Comparison of ENCODE assay signal across 9 mouse cellular contexts in the genomic region with DNA sequence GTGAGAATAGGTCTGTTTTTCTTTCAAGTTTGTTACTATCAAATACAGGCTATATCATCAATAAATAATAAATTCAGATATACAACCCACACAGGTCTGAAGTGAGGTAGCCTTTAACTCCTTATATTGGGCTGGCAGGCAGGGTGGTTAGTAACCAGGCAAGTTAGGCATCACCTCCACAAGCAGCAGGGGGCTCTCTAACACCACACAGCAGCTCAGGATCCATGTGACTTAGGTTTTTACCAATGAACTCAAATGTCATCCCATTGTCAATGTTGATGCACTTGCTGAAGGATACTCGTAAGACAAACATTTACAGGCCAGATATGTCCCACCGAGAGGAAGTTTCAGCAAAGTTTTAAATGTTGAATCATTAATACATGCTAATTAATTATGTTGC. TPM values are rescaled to one million over a fixed set of nuclear protein-coding genes. Genes with fewer than 3 reads are reported as not detected.
A peak's percentile ranks its signal among the peaks of the same experiment; 100 is the strongest.
DNase-seq lines count a peak whose midpoint lies in the region; ATAC-seq and TF ChIP-seq lines count a peak whose summit lies in the region.
"Had no signal": no experiment of that assay in that cellular context is flagged by ENCODE, and none has a peak within 500 bp of the region (broad histone marks: within the 10 kb centered on the region; RNA-seq: fewer than 3 reads in every experiment).

No protein-coding gene starts in this region.

- no peak for TF ChIP-seq POLR2A in bone marrow macrophage, adult 2 months (IDR thresholded peaks at IDR 0.05; ENCODE audit: borderline replicate concordance, low read depth, low read length)
- TF ChIP-seq POLR2A in lung, adult 2 months (IDR thresholded peaks at IDR 0.05; ENCODE audit: borderline replicate concordance, extremely low read depth, low read depth, low read length): no peak

- no peaks in the 10 kb centered on the region for H3K9me3 ChIP-seq in forebrain, embryonic 11.5 days (ENCODE audit: control insufficient read depth, low read length)
- H3K9me3 ChIP-seq in midbrain, embryonic 13.5 days: no peaks in the 10 kb centered on the region
- H3K9me3 ChIP-seq: heart, embryonic 15.5 days had no signal

- H3K4me1 ChIP-seq in bone marrow macrophage, adult 2 months (ENCODE audit: control insufficient read depth, insufficient read depth, low read length): peaks cover 5% of the 10 kb centered on the region
- H3K4me1 ChIP-seq in lung, adult 2 months (ENCODE audit: control insufficient read depth, insufficient read depth, low read length): peaks cover 6% of the 10 kb centered on the region
- H3K4me1 ChIP-seq in forebrain, embryonic 11.5 days (replicated peaks; ENCODE audit: control insufficient read depth, insufficient read depth, low read length): no peaks in the 10 kb centered on the region
- H3K4me1 ChIP-seq in midbrain, embryonic 13.5 days (replicated peaks): peaks cover 11% of the 10 kb centered on the region

- intact Hi-C loops in heart, postnatal 14 days (cut with DNase I): loop anchor here (2.0 to 5.0 kb wide), 2 partner anchors 160 to 187 kb away; a partner anchor contains a TSS

- H3K4me3 ChIP-seq in bone marrow macrophage, adult 2 months (ENCODE audit: insufficient read depth, low read length): no peak overlapping the region
- H3K4me3 ChIP-seq in lung, adult 2 months (replicated peaks; ENCODE audit: extremely low read depth, low read depth, low read length): no peak overlapping the region
- no peak overlapping the region for H3K4me3 ChIP-seq in forebrain, embryonic 11.5 days (ENCODE audit: low read depth, low read length)
- no peak overlapping the region for H3K4me3 ChIP-seq in midbrain, embryonic 13.5 days (replicated peaks)
- H3K4me3 ChIP-seq: heart, embryonic 15.5 days had no signal

- 50% methylated on average over 2 of the region's 2 CpGs for WGBS in lung, adult 2 months
- 86% methylated on average over 2 of the region's 2 CpGs for WGBS in forebrain, embryonic 11.5 days
- WGBS in midbrain, embryonic 13.5 days: 84% methylated on average over 2 of the region's 2 CpGs

- peak; percentile 20; the same call in 1 of the 2 replicates for TF ChIP-seq CTCF in bone marrow macrophage, adult 2 months (IDR thresholded peaks at IDR 0.05; ENCODE audit: low read depth, low read length)
- peak; percentile 88 for TF ChIP-seq CTCF in lung, adult 2 months (IDR thresholded peaks at IDR 0.05; ENCODE audit: insufficient read depth, low read length)

- H3K27me3 ChIP-seq in forebrain, embryonic 11.5 days (ENCODE audit: control insufficient read depth, insufficient read depth, low read length): no peaks in the 10 kb centered on the region
- H3K27me3 ChIP-seq in midbrain, embryonic 13.5 days: no peaks in the 10 kb centered on the region
- H3K27me3 ChIP-seq: heart, embryonic 15.5 days had no signal

- no peak overlapping the region for H3K4me2 ChIP-seq in forebrain, embryonic 11.5 days (ENCODE audit: low read depth, low read length, severe bottlenecking)
- H3K4me2 ChIP-seq in midbrain, embryonic 13.5 days (replicated peaks): no peak overlapping the region
- H3K4me2 ChIP-seq: heart, embryonic 15.5 days had no signal

- H3K9ac ChIP-seq in forebrain, embryonic 11.5 days (ENCODE audit: low read length): no peak overlapping the region
- H3K9ac ChIP-seq in midbrain, embryonic 13.5 days (replicated peaks): no peak overlapping the region
- H3K9ac ChIP-seq: heart, embryonic 15.5 days had no signal

- no peaks in the 10 kb centered on the region for H3K36me3 ChIP-seq in forebrain, embryonic 11.5 days (ENCODE audit: control insufficient read depth, insufficient read depth, low read length)
- H3K36me3 ChIP-seq in midbrain, embryonic 13.5 days: no peaks in the 10 kb centered on the region
- H3K36me3 ChIP-seq: heart, embryonic 15.5 days had no signal

- H3K27ac ChIP-seq in bone marrow macrophage, adult 2 months (ENCODE audit: insufficient read depth, low read depth, low read length): no peak overlapping the region
- no peak overlapping the region for H3K27ac ChIP-seq in forebrain, embryonic 11.5 days (ENCODE audit: low read depth, low read length)
- no peak overlapping the region for H3K27ac ChIP-seq in midbrain, embryonic 13.5 days
- H3K27ac ChIP-seq: heart, embryonic 15.5 days had no signal

- no peak for ATAC-seq in forebrain, embryonic 11.5 days (replicated peaks; ENCODE audit: low FRiP score)
- ATAC-seq in midbrain, embryonic 13.5 days: no peak
- no peak for ATAC-seq in monocyte, adult 5-6 weeks (replicated peaks; ENCODE audit: insufficient number of reproducible peaks, low FRiP score, low TSS enrichment, poor library complexity, severe bottlenecking)

- DNase-seq in heart, postnatal 14 days: peak; percentile 27 to 46
- DNase-seq in heart, adult 11 months: no peak
- peak; percentile 50 to 55 for DNase-seq in B cell, adult 2 months
- DNase-seq in lung, adult 2 months: peak; percentile 59
- no peak for DNase-seq in forebrain, embryonic 11.5 days (ENCODE audit: low spot score)

RNA-seq across cellular contexts. Expression of a gene that starts 4.0 kb away (rescaled TPM):
- 10 to 100 TPM; 17.3 to 22.0 TPM for total RNA-seq in heart, postnatal 14 days (2021)
- 0.25 and 0.72 TPM in 2 replicates for polyA plus RNA-seq in bone marrow macrophage, adult 2 months (2012; ENCODE audit: insufficient read depth, insufficient read length, missing spikeins)
- polyA plus RNA-seq in lung, adult 2 months (2012; rRNA removed): 7.8 and 8.4 TPM in 2 replicates
- 3.7 and 3.9 TPM in 2 replicates for polyA plus RNA-seq in forebrain, embryonic 11.5 days (2014; fragmentation: Nextera tagmentation; extraction: Ambion mirVana)
- 8.2 and 8.6 TPM in 2 replicates for polyA plus RNA-seq in midbrain, embryonic 13.5 days (2015; fragmentation: Nextera tagmentation; extraction: Ambion mirVana)
- total RNA-seq in monocyte, adult 5-6 weeks (2017): not detected in 3 replicates

Comparison
In these comparisons a context has a peak if more than half of its experiments do, and no peak if none do; other contexts are left out.
1. DNase-seq: peak in heart, postnatal 14 days (2 of 2), B cell, adult 2 months (2 of 2) and lung, adult 2 months (single experiment); none in heart, adult 11 months (single experiment) and forebrain, embryonic 11.5 days (single experiment).